Mouse (Mus musculus) embryonic facial prominence, embryonic 10.5 days (tissue): ENCODE measurements around the gene Heatr5b. TPM values are rescaled to one million over a fixed set of nuclear protein-coding genes. Genes with fewer than 3 reads are reported as not detected.

ENCODE experiments used
- DNase-seq: peaks from one replicate; pipeline ENCODE4 v3.0.0-alpha.2; 2017; ENCODE audit warnings: low spot score
- H3K27ac ChIP-seq: fragments of 300-500 bp; sonication (generic); replicated peaks from 2 replicates; pipeline ENCODE4 v1.5.1; 2016; ENCODE audit warnings: mild to moderate bottlenecking
- H3K27me3 ChIP-seq: fragments of 300-500 bp; sonication (generic); replicated peaks from 2 replicates; pipeline ENCODE4 v1.6.1; 2016; ENCODE audit warnings: low read depth, mild to moderate bottlenecking; ENCODE audit not compliant: poor library complexity, severe bottlenecking
- H3K36me3 ChIP-seq: fragments of 300-500 bp; sonication (generic); replicated peaks from 2 replicates; pipeline ENCODE4 v1.6.1; 2016; ENCODE audit warnings: mild to moderate bottlenecking, moderate library complexity
- H3K4me1 ChIP-seq: fragments of 300-500 bp; sonication (generic); 2 replicates; pipeline ENCODE4 v1.6.1; 2016
- H3K4me3 ChIP-seq: fragments of 300-500 bp; sonication (generic); 2 replicates; pipeline ENCODE4 v1.5.1; 2016; ENCODE audit warnings: mild to moderate bottlenecking, moderate library complexity
- H3K9me3 ChIP-seq: fragments of 300-500 bp; sonication (generic); 2 replicates; pipeline ENCODE4 v1.6.1; 2016; ENCODE audit warnings: mild to moderate bottlenecking
- WGBS: fragments of 180-500 bp; shearing (Covaris S2); methylation state at CpG from one replicate; pipeline ENCODE4 v1.1.7; 2016; 5-methylcytosine and 5-hydroxymethylcytosine counted together
- polyA plus RNA-seq: library from polyadenylated mRNA; unstranded; fragments of >200 nt; fragmentation: Nextera tagmentation; extraction: Ambion mirVana; gene quantifications from 2 replicates; pipeline ENCODE4 v1.2.1, GENCODE M21; 2016

Heatr5b gene
- polyA plus RNA-seq, 1 experiment from 2014 or later = 14.6 TPM

GRCm38 (mm10) chr17:78752938-78753655 is 82.1 kb downstream of the Heatr5b start:
- peaks cover 11% of the 10 kb centered on the region; the same call in 1 of the 2 replicates for H3K4me1 ChIP-seq
- no peak overlapping the region for H3K27ac ChIP-seq
- H3K27me3 ChIP-seq = no peaks in the 10 kb centered on the region
- 62% methylated on average over 17 of the region's 17 CpGs for WGBS
- H3K4me3 ChIP-seq = no peak overlapping the region
- no peaks in the 10 kb centered on the region for H3K9me3 ChIP-seq
- H3K36me3 ChIP-seq = peaks cover 46% of the 10 kb centered on the region
- no peak for DNase-seq

- WGBS = 41% methylated on average over 10 of the region's 10 CpGs
- DNase-seq = no peak
- Histone ChIP-seq H3K27me3 (no peaks in the 10 kb centered on the region), H3K4me1 (peaks cover 11% of the 10 kb centered on the region; the same call in 1 of the 2 replicates), H3K27ac (no peak overlapping the region), H3K4me3 (no peak overlapping the region), H3K9me3 (no peaks in the 10 kb centered on the region), H3K36me3 (peaks cover 37% of the 10 kb centered on the region)
These were observed 83.1 kb downstream of the Heatr5b start for GRCm38 (mm10) chr17:78752064-78752463.

- H3K36me3 ChIP-seq = peaks cover 20% of the 10 kb centered on the region
- no peak overlapping the region for H3K27ac ChIP-seq
- DNase-seq = no peak
- WGBS = 90% methylated on average over 9 of the region's 9 CpGs
- peaks cover 11% of the 10 kb centered on the region; the same call in 1 of the 2 replicates for H3K4me1 ChIP-seq
- no peaks in the 10 kb centered on the region for H3K27me3 ChIP-seq
- no peak overlapping the region for H3K4me3 ChIP-seq
- H3K9me3 ChIP-seq = no peaks in the 10 kb centered on the region
These were observed 86.7 kb downstream of the Heatr5b start for GRCm38 (mm10) chr17:78748440-78748839.

GRCm38 (mm10) chr17:78738416-78738815 is 96.7 kb downstream of the Heatr5b start:
- Histone ChIP-seq H3K4me3 (no peak overlapping the region), H3K36me3 (no peaks in the 10 kb centered on the region), H3K9me3 (no peaks in the 10 kb centered on the region), H3K4me1 (peaks cover 21% of the 10 kb centered on the region), H3K27me3 (no peaks in the 10 kb centered on the region), H3K27ac (no peak overlapping the region)
- no peak for DNase-seq
- WGBS = 39% methylated on average over 1 of the region's 1 CpGs

GRCm38 (mm10) chr17:78737771-78738170 is 97.4 kb downstream of the Heatr5b start:
- WGBS = 28% methylated on average over 2 of the region's 2 CpGs
- Histone ChIP-seq H3K4me3 (no peak overlapping the region), H3K4me1 (peaks cover 21% of the 10 kb centered on the region), H3K9me3 (no peaks in the 10 kb centered on the region), H3K27me3 (no peaks in the 10 kb centered on the region), H3K27ac (no peak overlapping the region), H3K36me3 (no peaks in the 10 kb centered on the region)
- no peak for DNase-seq

- peak within 1 kb of the TSS; percentile 96 for H3K27ac ChIP-seq
- H3K36me3 ChIP-seq = no peaks in the 10 kb centered on the region
- no peaks in the 10 kb centered on the region for H3K27me3 ChIP-seq
- 35% methylated on average over 4 of the region's 4 CpGs for WGBS
- H3K4me1 ChIP-seq = peaks cover 24% of the 10 kb centered on the region
- H3K4me3 ChIP-seq = peak within 1 kb of the TSS; percentile 84
- no peak for DNase-seq
- H3K9me3 ChIP-seq = no peaks in the 10 kb centered on the region
These were observed 98.1 kb downstream of the Heatr5b start, which contains the start of gene Strn for GRCm38 (mm10) chr17:78737096-78737495. Gene Strn (minus strand): TSS chr17:78737196.

- Histone ChIP-seq H3K9me3 (no peaks in the 10 kb centered on the region), H3K4me1 (peaks cover 25% of the 10 kb centered on the region), H3K27ac (peak overlapping the region; percentile 96), H3K4me3 (peak overlapping the region; percentile 84), H3K36me3 (no peaks in the 10 kb centered on the region), H3K27me3 (no peaks in the 10 kb centered on the region)
- WGBS = under 1% methylated on average over 60 of the region's 60 CpGs
- DNase-seq = peak; percentile 99
These were observed 98.6 kb downstream of the Heatr5b start for GRCm38 (mm10) chr17:78736473-78736988.

- H3K4me3 ChIP-seq = peak overlapping the region; percentile 84
- DNase-seq = peak; percentile 80
- WGBS = under 1% methylated on average over 37 of the region's 39 CpGs
These were observed 99.3 kb downstream of the Heatr5b start for GRCm38 (mm10) chr17:78735731-78736472.

GRCm38 (mm10) chr17:78734806-78735205 is 100.4 kb downstream of the Heatr5b start:
- 68% methylated on average over 10 of the region's 10 CpGs for WGBS
- H3K4me3 ChIP-seq = peak overlapping the region; percentile 84

More at GRCm38 (mm10) chr17:78735731-78736472, 99.3 kb downstream of the Heatr5b start:
- peak overlapping the region; percentile 96 for H3K27ac ChIP-seq
- H3K27me3 ChIP-seq = no peaks in the 10 kb centered on the region
- no peaks in the 10 kb centered on the region for H3K9me3 ChIP-seq
- H3K36me3 ChIP-seq = no peaks in the 10 kb centered on the region
- peaks cover 25% of the 10 kb centered on the region for H3K4me1 ChIP-seq

GRCm38 (mm10) chr17:78732056-78732455 is 103.1 kb downstream of the Heatr5b start:
- no peak overlapping the region for H3K27ac ChIP-seq
- H3K4me1 ChIP-seq = peaks cover 25% of the 10 kb centered on the region
- no peak for DNase-seq
- no peaks in the 10 kb centered on the region for H3K9me3 ChIP-seq
- no peaks in the 10 kb centered on the region for H3K27me3 ChIP-seq
- WGBS = 67% methylated on average over 1 of the region's 1 CpGs
- no peak overlapping the region for H3K4me3 ChIP-seq
- H3K36me3 ChIP-seq = no peaks in the 10 kb centered on the region

More at GRCm38 (mm10) chr17:78734806-78735205, 100.4 kb downstream of the Heatr5b start:
- H3K27ac ChIP-seq = no peak overlapping the region; the same call in 1 of the 2 replicates
- H3K36me3 ChIP-seq = no peaks in the 10 kb centered on the region
- no peak for DNase-seq
- no peaks in the 10 kb centered on the region for H3K9me3 ChIP-seq
- peaks cover 25% of the 10 kb centered on the region for H3K4me1 ChIP-seq
- H3K27me3 ChIP-seq = no peaks in the 10 kb centered on the region

- DNase-seq = no peak
- WGBS = 75% methylated on average over 14 of the region's 14 CpGs
- Histone ChIP-seq H3K27me3 (no peaks in the 10 kb centered on the region), H3K4me3 (no peak overlapping the region), H3K27ac (no peak overlapping the region), H3K4me1 (peaks cover 3% of the 10 kb centered on the region; the same call in 1 of the 2 replicates), H3K9me3 (no peaks in the 10 kb centered on the region), H3K36me3 (no peaks in the 10 kb centered on the region)
These were observed 108.3 kb downstream of the Heatr5b start for GRCm38 (mm10) chr17:78726746-78727449.

- 63% methylated on average over 6 of the region's 6 CpGs for WGBS
- peaks cover 3% of the 10 kb centered on the region; the same call in 1 of the 2 replicates for H3K4me1 ChIP-seq
- H3K27me3 ChIP-seq = no peaks in the 10 kb centered on the region
- H3K4me3 ChIP-seq = no peak overlapping the region
- no peak overlapping the region for H3K27ac ChIP-seq
- no peak for DNase-seq
- H3K9me3 ChIP-seq = no peaks in the 10 kb centered on the region
- H3K36me3 ChIP-seq = no peaks in the 10 kb centered on the region
These were observed 110.6 kb downstream of the Heatr5b start for GRCm38 (mm10) chr17:78724461-78725055.
